Mouse (Mus musculus): ENCODE data around the gene Stt3a.
A peak's percentile ranks its signal among the peaks of the same experiment; 100 is the strongest.

The Stt3a gene

GRCm38 (mm10) chr9:36716624-36717023 is 50.9 kb downstream of the Stt3a start:
- DNase-seq (ENCODE audit: low read depth, low spot score), result peak; percentile 27

GRCm38 (mm10) chr9:36707304-36707703 is 60.2 kb downstream of the Stt3a start:
- no peak for DNase-seq (ENCODE audit: low read depth, low spot score)

DNA sequence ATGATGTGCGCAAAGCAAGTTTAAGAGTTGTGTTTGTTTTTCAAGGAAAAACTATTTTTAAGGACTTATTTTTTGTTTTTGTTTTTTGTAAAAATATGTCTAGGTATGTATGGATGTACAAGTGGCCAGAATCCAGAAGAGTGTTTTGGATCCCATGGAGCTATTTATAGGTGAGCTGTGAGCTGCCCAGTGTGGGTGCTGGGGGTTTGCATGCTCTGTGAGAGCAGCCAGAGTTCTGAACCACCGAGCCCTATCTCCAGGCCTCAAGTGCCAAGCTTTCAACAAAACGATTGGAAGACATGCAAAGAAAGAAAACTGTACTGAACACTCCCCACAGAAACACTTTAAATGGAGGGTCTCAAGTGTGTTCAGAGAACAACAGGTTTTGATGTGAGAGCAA is 61.6 kb downstream of the Stt3a start:
- no peak for DNase-seq (ENCODE audit: low read depth, low spot score)

DNA sequence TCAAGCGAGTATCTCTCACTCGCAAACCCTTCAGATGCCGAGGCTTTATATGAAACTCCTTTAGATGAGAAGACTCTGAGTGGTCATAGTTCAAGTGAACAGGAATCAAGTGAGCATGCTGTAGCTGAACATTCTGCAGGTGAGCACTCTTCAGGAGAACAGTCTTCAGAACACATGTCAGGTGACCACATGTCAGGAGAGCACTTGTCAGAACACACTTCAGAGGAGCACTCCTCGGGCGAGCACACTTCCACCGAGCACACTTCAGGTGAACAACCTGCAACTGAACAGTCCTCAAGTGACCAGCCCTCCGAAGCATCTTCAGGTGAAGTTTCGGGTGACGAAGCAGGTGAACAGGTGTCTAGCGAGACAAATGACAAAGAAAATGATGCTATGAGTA is 73.2 kb downstream of the Stt3a start:
- DNase-seq (ENCODE audit: low read depth, low spot score), result no peak

DNA sequence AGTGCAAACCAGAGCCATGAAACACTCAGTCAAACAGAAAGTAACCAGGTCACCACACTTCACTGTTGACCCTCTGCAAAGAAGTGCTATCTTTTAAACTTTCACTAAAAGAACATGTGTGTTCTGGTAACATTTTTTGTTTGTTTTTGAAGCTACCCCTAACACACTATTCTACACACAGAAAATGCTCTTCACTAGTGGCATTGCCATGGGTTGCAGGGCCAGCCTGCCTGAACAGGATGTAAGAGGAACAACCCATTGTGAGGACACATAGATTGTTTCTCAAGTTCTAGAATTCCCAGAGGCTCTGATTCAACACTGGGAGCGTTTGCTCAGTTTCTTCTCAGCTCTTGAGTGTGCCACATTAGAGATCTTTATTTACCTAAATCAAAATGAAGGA is 74.6 kb downstream of the Stt3a start, which contains the start of gene Acrv1:
Acrv1 (plus strand) TSS at position 301 of the 400 bp plus-strand sequence.
- DNase-seq (ENCODE audit: low read depth, low spot score), result no peak

GRCm38 (mm10) chr9:36687329-36687728 is 80.2 kb downstream of the Stt3a start:
- DNase-seq (ENCODE audit: low read depth, low spot score), result peak; percentile 44

DNA sequence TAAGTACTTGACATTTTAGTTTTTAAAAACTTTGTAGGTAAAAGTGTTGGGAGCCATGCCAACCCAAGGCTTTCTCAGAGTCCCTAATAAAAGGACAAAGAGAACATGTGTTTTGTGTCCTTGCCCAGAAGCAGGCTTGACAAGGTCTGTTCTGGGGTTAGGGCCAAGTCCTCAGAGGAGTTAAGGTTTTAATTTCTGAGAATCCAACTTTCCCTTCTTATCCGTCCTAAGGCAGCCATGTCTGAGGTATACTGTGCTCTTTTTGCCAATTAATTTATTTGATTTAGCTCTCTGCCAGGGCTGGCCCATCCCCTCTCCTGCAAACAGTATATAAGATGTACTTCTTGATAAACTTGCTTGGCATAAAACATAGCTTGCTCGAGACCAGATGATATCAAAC is 86.1 kb downstream of the Stt3a start:
- DNase-seq (ENCODE audit: low read depth, low spot score), result no peak
